Mouse (Mus musculus) cerebellum, adult 9-11 months (tissue): ENCODE measurements around the gene Ints1.

Experiments
- DNase-seq: peaks from one replicate; pipeline ENCODE4 v3.0.0; 2022

Gene Ints1

DNA sequence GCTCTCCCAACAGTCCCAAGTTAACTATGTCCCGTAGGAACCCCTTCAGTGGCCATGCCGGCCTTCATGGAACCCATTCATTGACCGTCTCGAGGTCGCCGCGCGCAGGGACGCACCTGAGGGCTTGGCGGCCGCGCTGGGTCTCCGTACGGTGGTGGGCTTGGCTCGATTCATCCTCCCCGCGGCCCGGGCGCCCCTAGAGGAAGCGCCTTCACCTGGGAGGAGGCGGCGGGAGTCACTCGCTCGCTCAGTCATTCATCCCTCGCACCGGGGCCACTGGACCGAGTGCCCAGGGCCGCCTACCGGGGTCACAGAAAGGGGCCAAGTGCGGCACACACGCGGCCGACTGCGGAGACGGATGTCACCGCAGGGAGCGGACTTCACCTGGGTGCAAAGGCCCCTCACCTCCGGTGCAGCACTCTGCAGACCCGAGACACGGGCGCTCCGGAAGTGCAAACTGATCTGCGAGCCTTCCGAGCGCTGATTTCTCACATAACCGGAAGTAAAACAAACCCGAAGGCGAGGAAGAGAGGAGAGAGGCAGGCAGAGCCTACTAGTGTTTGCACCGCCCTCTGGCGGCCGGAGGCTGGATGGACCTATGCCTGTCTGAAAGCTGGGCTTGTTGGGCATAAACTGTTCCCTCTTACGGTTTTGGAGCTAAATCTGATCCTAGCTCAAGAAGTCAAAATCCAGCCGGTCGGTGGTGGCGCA, at the start of gene Ints1:
Gene Ints1 (minus strand): TSS at position 459 of the 711 bp plus-strand sequence.
- peak; percentile 95 for DNase-seq

DNA sequence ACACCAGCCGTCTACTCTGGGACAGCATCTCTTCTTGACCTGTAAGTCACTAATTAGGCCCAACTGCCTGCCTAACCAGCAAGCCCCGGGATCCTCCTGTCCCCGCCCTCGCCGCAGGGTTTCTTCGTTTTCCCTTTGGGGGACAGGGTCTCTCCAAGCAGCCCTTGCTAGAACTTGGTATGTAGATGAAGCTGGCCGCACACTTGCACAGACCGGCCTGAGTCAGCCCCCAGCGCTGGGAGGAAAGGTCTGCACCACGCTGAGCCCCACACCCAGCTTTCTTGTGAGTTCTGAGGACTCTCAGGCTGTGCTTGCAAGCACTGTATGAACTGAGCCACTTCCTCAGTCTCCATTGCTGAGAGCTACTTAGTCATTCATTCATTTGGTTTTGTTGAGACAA, 49.1 kb upstream of the Ints1 start:
- no peak for DNase-seq

GRCm38 (mm10) chr5:139821466-139822459, 46.3 kb upstream of the Ints1 start:
- no peak for DNase-seq

DNA sequence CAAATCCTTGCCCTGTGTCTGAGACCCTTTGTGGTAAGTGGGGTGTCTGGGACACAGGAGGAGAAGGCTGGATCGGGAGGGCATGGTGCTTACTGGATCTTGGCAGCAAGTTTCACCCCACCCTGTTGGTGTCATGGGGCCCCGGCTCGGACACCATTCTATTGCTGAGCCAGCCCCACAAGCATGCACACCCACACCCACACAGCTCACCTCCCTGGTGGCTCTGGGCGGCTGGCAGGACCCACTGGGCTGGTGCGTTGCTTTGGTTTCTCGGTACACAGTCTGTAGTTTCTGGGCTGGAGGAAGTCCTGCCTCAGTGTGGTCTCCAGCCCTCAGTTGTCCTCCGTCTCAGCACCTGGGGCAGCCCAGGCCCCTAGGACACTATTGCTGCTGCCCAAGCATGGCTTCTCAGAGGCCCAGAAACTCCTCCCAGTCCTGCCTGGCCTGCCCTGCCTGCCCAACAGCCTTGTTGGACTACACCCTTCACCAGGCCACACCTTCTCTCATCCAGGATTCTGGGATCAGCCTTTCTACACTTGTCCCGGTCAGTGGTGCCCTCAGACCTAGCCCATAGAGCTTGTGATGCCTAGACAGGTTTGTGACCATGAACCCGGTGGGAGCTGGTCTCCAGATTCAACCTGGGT, 44.2 kb upstream of the Ints1 start, which contains the start of gene Tmem184a:
Gene Tmem184a (minus strand): TSS at position 380 of the 644 bp plus-strand sequence.
- DNase-seq: no peak

- no peak for DNase-seq
These were observed 43.3 kb upstream of the Ints1 start for GRCm38 (mm10) chr5:139818801-139819200.

DNA sequence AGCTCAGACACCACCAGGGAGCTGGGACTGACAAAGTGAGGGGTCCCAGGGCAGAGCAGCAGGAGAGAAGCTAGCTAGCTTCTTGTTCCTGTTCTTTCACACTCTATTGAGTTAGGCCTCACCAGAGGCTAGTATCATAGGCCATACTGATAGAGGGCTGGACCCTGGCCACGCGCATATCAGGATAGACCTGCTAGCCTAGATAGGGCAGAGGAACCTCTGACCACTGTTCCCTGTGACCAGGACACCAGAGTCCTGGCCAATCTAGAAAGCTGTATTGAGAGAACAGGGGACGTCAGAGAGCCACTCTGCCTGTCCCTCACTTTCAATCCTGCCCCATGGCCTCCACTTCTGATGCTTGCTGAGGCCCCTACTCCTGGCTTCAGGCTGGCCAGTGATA, 42.6 kb upstream of the Ints1 start:
- DNase-seq: no peak

GRCm38 (mm10) chr5:139817292-139817691, 41.8 kb upstream of the Ints1 start:
- DNase-seq: no peak

DNA sequence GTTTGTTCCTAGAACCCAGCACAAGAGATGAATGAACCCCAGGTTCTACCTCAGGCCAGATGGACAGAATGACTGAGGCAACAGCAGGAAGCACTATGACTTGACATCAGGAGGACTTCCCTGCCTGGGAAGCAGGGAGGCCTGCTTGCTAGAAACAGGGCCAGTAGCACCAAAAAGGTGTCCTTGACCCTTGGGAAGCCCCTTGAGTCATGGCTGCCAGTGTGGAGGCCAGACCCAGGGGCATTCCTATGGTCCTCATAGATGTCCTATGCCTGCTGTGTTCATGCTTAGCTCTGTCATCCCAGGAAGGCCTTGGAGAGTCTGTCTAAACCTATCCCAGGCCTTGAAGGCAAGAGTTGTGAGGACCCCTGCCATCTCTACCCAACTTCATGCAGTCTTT, 41.0 kb upstream of the Ints1 start:
- DNase-seq: no peak

GRCm38 (mm10) chr5:139815964-139816363, 40.5 kb upstream of the Ints1 start:
- no peak for DNase-seq

- no peak for DNase-seq
These were observed 38.5 kb upstream of the Ints1 start for GRCm38 (mm10) chr5:139813963-139814381.

- DNase-seq: no peak
These were observed 37.6 kb upstream of the Ints1 start for GRCm38 (mm10) chr5:139813126-139813490.

DNA sequence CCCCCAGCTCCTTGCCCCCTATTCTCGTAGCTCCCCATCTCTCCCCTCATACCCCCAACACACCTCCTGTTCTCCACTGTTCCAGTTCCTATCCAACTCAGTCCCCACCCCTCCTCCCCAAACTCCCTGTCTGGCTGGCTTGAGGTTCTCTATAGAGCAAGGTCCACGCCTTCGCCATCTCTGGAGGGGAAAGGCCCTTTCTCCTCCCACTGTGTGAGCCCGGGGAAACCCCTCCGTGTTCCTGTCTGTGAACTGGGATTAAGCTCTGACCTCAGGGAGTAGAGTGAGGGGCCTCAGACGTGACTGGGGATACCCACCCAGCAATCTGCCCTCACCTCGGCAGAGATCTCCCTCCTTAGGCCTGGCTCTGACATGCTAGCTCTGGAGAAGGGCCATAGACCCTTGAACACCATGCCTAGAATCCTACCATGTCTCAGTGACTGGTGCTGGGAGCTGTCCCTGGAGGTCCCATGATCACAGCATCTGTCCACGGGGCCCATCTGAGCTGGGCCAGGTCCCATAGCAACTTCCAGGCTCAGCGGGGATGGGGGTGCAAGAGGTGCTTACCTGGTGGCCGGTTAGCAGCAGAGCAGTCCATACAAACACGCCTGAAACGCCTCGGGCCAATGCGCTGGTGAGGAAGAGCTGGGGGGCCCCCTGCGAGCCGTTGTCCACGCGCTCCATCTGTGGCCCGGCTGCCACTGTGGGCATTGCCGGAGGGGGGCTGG, 37.1 kb upstream of the Ints1 start:
- DNase-seq: no peak

GRCm38 (mm10) chr5:139811677-139812397, 36.4 kb upstream of the Ints1 start:
- DNase-seq: no peak

GRCm38 (mm10) chr5:139809397-139809796, 33.9 kb upstream of the Ints1 start:
- DNase-seq: no peak

DNA sequence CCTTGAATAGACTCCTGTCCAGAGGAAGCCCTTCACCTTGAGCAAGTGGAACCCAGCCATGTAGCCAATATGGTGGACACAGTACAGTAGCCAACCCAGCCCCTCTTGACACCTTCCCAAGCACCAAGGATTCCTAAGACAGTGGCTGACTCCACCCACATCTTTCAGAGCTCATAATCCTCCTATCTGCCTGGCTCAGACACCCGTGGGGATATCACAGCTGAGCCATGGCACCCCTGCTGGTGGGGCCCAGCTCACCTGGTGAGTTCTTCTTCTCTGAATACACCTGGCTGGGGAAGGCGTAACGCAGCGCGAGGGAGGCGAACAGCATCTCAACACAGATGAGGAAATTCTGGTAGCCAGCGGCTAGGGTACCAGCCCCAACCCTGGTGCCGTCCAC, 30.4 kb upstream of the Ints1 start:
- no peak for DNase-seq

- DNase-seq: no peak
These were observed 29.2 kb upstream of the Ints1 start for GRCm38 (mm10) chr5:139804573-139805111.

GRCm38 (mm10) chr5:139804107-139804551, 28.7 kb upstream of the Ints1 start:
- DNase-seq: no peak

- DNase-seq: no peak
These were observed 28.2 kb upstream of the Ints1 start for GRCm38 (mm10) chr5:139803601-139804102.

DNA sequence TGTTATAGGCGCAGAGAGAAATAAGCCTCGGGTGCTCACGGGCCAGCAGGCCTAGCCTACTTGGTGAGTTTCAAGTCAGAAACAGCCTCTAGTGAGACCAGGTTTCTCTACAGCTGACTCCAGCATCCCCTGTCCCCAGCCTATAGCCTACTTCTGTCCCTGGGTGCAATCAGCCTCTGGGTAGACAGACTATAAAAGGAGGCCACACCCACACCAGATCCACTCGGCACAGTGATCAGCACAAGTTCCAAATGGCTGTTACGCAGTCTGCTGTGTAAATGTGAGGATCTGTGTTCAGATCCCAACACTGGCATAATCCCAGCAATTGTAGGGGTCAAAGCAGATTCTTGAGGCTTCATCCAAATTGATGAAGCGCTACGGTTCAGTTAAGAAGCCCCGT, 27.7 kb upstream of the Ints1 start:
- no peak for DNase-seq

DNA sequence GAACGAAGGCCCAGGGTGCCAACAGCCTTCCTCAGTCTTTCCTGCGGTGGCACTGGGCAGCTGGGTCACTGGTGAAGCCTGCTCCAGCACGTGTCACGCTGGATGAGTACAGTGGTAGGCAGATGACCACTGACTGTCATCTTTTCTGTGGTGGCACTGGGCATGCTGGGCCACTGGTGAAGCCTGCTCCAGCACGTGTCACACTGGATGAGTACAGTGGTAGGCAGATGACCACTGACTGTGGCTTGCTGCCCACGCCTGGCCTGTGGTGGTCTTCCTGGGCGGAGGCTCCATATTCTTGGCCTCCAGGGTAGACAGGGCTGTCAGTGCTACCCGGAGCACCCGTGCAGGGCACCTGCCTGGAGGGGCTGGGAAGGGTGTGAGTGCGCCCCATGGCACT, 26.4 kb upstream of the Ints1 start:
- DNase-seq: no peak

DNA sequence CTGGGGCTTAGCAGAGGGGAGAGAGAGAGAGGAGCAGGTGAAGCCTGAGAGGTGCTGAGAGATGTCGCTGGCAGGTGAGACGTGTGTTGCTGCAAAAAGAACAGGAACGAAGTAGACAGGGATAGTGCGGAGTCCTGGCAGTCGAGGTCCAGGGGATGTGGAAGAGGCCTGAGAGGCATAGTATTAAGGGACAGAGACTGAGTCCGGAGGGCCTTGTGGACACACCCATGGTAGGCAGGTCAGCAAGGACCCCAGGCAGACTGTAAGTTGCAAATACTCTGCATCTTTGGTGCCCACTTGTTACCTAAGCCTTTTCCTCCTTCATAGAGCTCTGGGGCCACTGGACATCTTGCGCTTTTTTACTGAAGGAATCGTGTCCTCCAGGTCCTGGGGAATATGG, 25.8 kb upstream of the Ints1 start:
- no peak for DNase-seq
